Mouse (Mus musculus) fat pad, adult 2 months (tissue): ENCODE results near the gene Lingo2.
"Not testable (repeated sequence)": the region's sequence is repeated elsewhere in the genome, so short reads cannot be mapped to it uniquely, and the experiment has no call there.

ENCODE experiments used
- DNase-seq: peaks from one replicate; pipeline ENCODE4 v3.0.0-alpha.2; 2011; ENCODE audit warnings: low read depth, low spot score; ENCODE audit errors: extremely low read depth

Lingo2 gene

DNA sequence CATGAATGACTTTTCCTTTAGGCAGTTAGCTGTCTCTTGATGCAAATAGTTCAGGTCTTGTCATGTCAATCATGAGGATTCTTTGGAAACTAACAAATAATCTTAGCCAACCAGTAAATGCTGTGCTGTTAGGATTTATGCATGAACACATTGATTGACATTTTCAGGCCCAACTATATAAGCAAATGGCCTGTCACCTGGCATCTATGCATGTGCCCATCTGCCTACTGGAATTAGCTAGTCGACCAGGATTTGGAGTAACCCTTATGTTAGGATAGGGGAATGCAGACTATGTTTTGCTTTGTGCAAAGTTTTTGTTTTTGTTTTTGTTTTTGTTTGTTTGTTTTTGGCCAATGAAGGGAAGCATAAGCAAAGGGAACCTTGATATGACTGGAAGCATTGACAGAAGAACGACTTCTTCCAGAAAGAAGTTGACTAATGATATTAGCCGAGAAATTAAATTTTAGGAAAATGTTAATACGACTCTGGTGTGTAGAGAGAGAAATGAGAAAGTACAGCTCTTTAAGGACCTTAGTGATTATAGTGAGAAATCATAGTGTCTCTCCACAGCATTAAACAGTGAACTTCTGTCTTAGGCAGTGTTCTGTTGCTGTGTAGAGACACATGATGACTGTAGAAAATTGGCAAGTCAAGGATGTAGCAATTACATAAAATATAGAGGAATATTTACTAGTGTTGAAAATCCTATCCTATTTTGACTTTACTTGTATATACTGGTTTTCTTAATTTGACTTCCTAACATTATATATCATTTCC is 1257.0 kb downstream of the Lingo2 start:
- DNase-seq: no peak

DNA sequence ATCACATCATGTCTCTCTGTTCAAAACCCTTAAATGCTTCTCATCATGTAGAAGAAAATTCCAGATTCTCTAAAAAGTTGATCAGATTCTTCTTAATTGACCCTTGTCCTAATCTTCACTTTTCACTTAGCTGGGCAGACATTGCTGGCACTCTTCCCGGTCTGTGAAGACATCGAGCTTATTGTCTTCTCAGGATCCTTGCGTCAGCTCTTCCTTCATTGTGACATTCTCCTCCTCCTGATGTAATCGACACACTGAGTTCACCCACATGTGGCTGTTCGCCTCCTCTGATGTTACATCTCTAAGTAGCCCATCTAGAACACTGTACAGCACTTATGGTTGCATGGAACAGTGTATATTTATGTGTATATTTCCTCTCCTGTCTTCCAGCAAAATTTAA is 1261.0 kb downstream of the Lingo2 start:
- DNase-seq: peak; percentile 86

DNA sequence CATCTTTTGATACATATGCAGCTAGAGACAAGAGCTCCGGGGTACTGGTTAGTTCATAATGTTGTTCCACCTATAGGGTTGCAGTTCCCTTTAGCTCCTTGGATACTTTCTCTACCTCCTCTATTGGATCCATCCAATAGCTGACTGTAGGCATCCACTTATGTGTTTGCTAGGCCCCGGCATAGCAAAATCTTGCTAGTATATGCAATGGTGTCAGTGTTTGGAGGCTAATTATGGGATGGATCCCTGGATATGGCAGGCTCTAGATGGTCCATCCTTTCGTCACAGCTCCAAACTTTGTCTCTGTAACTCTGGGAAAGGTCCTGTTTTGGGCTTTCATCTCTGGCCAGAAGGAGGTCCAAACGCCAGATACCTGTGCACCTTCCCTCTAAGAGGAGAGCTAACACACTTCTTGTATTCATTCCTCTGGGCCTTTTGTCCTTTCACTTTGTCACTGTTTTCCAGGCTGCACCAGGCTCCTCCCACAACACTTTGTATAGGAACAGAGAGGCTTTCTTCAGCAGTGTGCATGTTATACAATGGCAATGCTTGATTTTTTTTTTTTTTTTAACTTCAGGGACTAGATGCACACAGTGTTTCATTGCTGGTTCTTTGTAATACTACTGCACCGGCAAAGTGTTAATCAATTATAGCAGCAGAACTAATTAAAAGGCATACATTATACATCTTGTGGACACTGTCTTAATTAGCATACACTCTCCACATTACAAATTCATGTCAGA is 1262.9 kb downstream of the Lingo2 start:
- DNase-seq: not testable (repeated sequence)
